Mouse (Mus musculus) stomach, postnatal 0 days (tissue): ENCODE data around the gene Pctp. TPM values are rescaled to one million over a fixed set of nuclear protein-coding genes. Genes with fewer than 3 reads are reported as not detected.

ENCODE experiments used
- ATAC-seq: fragments of 200-750 bp; cut with Nextera tagmentation; 2 replicates; pipeline ENCODE4 v1.8.0; 2017; ENCODE audit not compliant: low FRiP score, low TSS enrichment
- DNase-seq: peaks from one replicate; pipeline ENCODE4 v3.0.0-alpha.2; 2016; ENCODE audit warnings: low spot score
- H3K27ac ChIP-seq: fragments of 300-500 bp; sonication (generic); replicated peaks from 2 replicates; pipeline ENCODE4 v1.5.1; 2014; ENCODE audit warnings: mild to moderate bottlenecking, control low read depth
- H3K27me3 ChIP-seq: fragments of 300-500 bp; sonication (generic); 2 replicates; pipeline ENCODE4 v1.6.1; 2014; ENCODE audit warnings: low read length; ENCODE audit not compliant: control insufficient read depth, insufficient read depth
- H3K36me3 ChIP-seq: fragments of 300-500 bp; sonication (generic); 2 replicates; pipeline ENCODE4 v1.6.1; 2014; ENCODE audit warnings: low read length, mixed read lengths; ENCODE audit not compliant: control insufficient read depth, insufficient read depth
- H3K4me1 ChIP-seq: fragments of 300-500 bp; sonication (generic); replicated peaks from 2 replicates; pipeline ENCODE4 v1.6.1; 2014; ENCODE audit warnings: antibody characterized with exemption; ENCODE audit not compliant: control insufficient read depth, insufficient read depth
- H3K4me2 ChIP-seq: fragments of 300-500 bp; sonication (generic); replicated peaks from 2 replicates; pipeline ENCODE4 v1.6.1; 2014; ENCODE audit warnings: low read depth, mild to moderate bottlenecking, control low read depth, moderate library complexity
- H3K4me3 ChIP-seq: fragments of 300-500 bp; sonication (generic); 2 replicates; pipeline ENCODE4 v1.5.1; 2014; ENCODE audit warnings: low read depth, low read length, control low read depth
- H3K9ac ChIP-seq: fragments of 300-500 bp; sonication (generic); 2 replicates; pipeline ENCODE4 v1.6.1; 2014; ENCODE audit warnings: mild to moderate bottlenecking, low read length, control low read depth, mixed read lengths
- H3K9me3 ChIP-seq: fragments of 300-500 bp; sonication (generic); 2 replicates; pipeline ENCODE4 v1.6.1; 2016; ENCODE audit warnings: low read length; ENCODE audit not compliant: control insufficient read depth
- CTCF ChIP-seq: IDR thresholded peaks from 2 replicates; pipeline ENCODE4 v1.5.1; 2016; ENCODE audit warnings: antibody characterized with exemption, low read depth, mild to moderate bottlenecking, moderate library complexity
- EP300 ChIP-seq: optimal IDR thresholded peaks from 2 replicates; pipeline ENCODE3; 2016; ENCODE audit warnings: antibody characterized with exemption
- WGBS: fragments of 180-500 bp; shearing (Covaris S2); extraction: QIAGEN DNeasy Blood & Tissue Kit; methylation state at CpG from one replicate; pipeline ENCODE4 v1.1.7; 2014; 5-methylcytosine and 5-hydroxymethylcytosine counted together
- polyA plus RNA-seq: library from polyadenylated mRNA; unstranded; fragments of >200 nt; fragmentation: Nextera tagmentation; extraction: Ambion mirVana; gene quantifications from 2 replicates; pipeline ENCODE4 v1.2.1, GENCODE M21; 2015

Gene Pctp
- polyA plus RNA-seq, 1 experiment from 2014 or later, result 7.6 TPM

- no peak overlapping the region for H3K9ac ChIP-seq
Observed at GRCm38 (mm10) chr11:90025891-90026801, 23.5 kb upstream of the Pctp start.

GRCm38 (mm10) chr11:90019161-90019560, 16.5 kb upstream of the Pctp start:
- no peak for ATAC-seq
- Histone ChIP-seq H3K27me3 (no peaks in the 10 kb centered on the region), H3K9me3 (no peaks in the 10 kb centered on the region), H3K4me3 (no peak overlapping the region), H3K4me1 (no peaks in the 10 kb centered on the region), H3K27ac (no peak overlapping the region), H3K4me2 (no peak overlapping the region), H3K9ac (no peak overlapping the region), H3K36me3 (no peaks in the 10 kb centered on the region)
- DNase-seq, result no peak
- WGBS, result 13% methylated on average over 7 of the region's 7 CpGs
- peak; percentile 92 for TF ChIP-seq CTCF
- TF ChIP-seq EP300, result no peak

More at GRCm38 (mm10) chr11:90025891-90026801, 23.5 kb upstream of the Pctp start:
- H3K4me2 ChIP-seq, result no peak overlapping the region
- no peaks in the 10 kb centered on the region for H3K9me3 ChIP-seq
- peak; percentile 60 for DNase-seq
- ATAC-seq, result peak; percentile 77
- no peak overlapping the region for H3K4me3 ChIP-seq
- H3K36me3 ChIP-seq, result no peaks in the 10 kb centered on the region
- H3K27ac ChIP-seq, result no peak overlapping the region
- H3K27me3 ChIP-seq, result no peaks in the 10 kb centered on the region
- 50% methylated on average over 14 of the region's 14 CpGs for WGBS
- TF ChIP-seq CTCF (no peak), EP300 (no peak)
- peaks cover 5% of the 10 kb centered on the region; the same call in 1 of the 2 replicates for H3K4me1 ChIP-seq

- no peak overlapping the region for H3K9ac ChIP-seq
- 61% methylated on average over 7 of the region's 7 CpGs for WGBS
- no peak overlapping the region for H3K4me2 ChIP-seq
- no peak for DNase-seq
- no peaks in the 10 kb centered on the region for H3K4me1 ChIP-seq
- TF ChIP-seq EP300 (no peak), CTCF (no peak)
- H3K27ac ChIP-seq, result no peak overlapping the region
- no peak for ATAC-seq
- no peak overlapping the region for H3K4me3 ChIP-seq
- no peaks in the 10 kb centered on the region for H3K27me3 ChIP-seq
- H3K36me3 ChIP-seq, result no peaks in the 10 kb centered on the region
- H3K9me3 ChIP-seq, result no peaks in the 10 kb centered on the region
Observed at GRCm38 (mm10) chr11:90015281-90015680, 12.6 kb upstream of the Pctp start.

DNA sequence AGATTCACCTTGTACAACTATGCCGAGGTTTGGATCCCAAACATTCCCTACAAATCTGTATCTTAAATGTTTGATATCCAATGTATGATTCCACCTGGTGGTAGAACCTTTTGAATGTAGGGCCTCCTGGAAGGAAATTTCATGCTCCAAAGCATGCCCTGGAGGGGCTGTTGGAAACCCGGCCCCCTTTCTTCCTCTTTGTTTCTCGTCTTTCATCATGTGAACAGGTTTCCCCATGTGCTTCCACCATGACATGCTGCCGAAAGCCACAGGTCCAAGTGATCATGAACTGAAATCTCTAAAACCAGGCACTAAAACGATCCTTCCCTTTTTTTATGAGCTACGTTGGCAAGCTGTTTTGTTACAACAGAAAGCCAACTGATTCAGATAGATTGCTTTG, 11.0 kb upstream of the Pctp start:
- Histone ChIP-seq H3K4me2 (no peak overlapping the region), H3K27ac (no peak overlapping the region), H3K27me3 (no peaks in the 10 kb centered on the region), H3K36me3 (no peaks in the 10 kb centered on the region), H3K4me3 (no peak overlapping the region), H3K9ac (no peak overlapping the region), H3K4me1 (no peaks in the 10 kb centered on the region), H3K9me3 (no peaks in the 10 kb centered on the region)
- ATAC-seq, result no peak
- DNase-seq, result no peak
- no peak for TF ChIP-seq CTCF
- TF ChIP-seq EP300, result no peak
- WGBS, result 90% methylated on average over 6 of the region's 6 CpGs

DNA sequence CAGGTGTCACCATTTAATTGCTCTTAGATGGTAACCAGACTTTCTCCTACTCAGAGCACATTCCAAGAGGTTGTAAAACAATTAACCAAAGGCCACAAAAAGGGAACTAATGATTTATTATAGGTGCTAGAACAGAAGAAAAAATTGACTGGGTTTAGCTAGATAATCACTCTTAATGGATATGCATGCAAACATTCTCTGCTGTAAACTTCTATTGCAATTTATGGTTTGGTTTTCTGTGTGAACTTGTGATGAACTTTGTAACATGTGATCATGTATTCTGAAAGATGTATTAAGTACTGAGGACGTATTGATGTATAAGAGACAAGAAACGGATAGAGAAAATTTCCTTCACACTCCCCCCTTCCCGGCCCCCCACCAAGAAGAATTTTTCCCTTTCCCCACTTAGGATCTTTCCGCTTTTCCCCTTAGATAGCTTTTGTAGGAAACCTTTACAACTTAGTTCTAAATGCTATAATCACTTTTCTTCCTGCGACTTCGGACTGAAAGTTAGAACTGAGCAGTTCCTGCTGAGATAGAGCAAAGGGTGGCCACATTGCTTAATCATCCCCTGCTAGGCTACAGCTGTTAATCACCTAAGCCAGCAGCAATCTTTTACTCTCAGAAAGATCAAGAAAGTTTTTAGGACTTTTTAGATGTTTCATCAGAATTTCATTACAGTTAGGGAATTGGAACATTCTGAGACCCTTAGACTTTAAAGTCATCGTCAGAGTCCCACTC, 5.3 kb upstream of the Pctp start:
- no peak for ATAC-seq

More for the DNA sequence above, 5.3 kb upstream of the Pctp start:
- 36% methylated on average over 7 of the region's 7 CpGs for WGBS
- H3K4me2 ChIP-seq, result no peak overlapping the region
- DNase-seq, result no peak
- H3K27me3 ChIP-seq, result no peaks in the 10 kb centered on the region
- no peaks in the 10 kb centered on the region for H3K36me3 ChIP-seq
- H3K9ac ChIP-seq, result no peak overlapping the region
- H3K27ac ChIP-seq, result no peak overlapping the region
- no peaks in the 10 kb centered on the region for H3K4me1 ChIP-seq
- H3K4me3 ChIP-seq, result no peak overlapping the region
- no peaks in the 10 kb centered on the region for H3K9me3 ChIP-seq
- no peak for TF ChIP-seq EP300
- TF ChIP-seq CTCF, result no peak
